Mouse (Mus musculus): ENCODE measurements at regions not wholly inside any gene's neighbourhood (a gene's known extent, or its start where the extent isn't known, plus 50 kb on each side); places are given as distances from the start of the nearest gene placed in this dataset.

- TF ChIP-seq CTCF (IDR thresholded peaks at IDR 0.05; ENCODE audit: control insufficient read depth, insufficient read depth, insufficient read length) = no peak
- TF ChIP-seq CEBPB (IDR thresholded peaks at IDR 0.05; ENCODE audit: low read depth) = no peak
- TF ChIP-seq USF1 (IDR thresholded peaks at IDR 0.05; ENCODE audit: low read depth) = no peak
- TF ChIP-seq MYOD1 (IDR thresholded peaks at IDR 0.05; ENCODE audit: control insufficient read depth, insufficient read length, low read depth) = no peak
- TF ChIP-seq MAX (IDR thresholded peaks at IDR 0.05) = no peak
- TF ChIP-seq MYOG (IDR thresholded peaks at IDR 0.05; ENCODE audit: control insufficient read depth, extremely low read depth, insufficient read length) = no peak
- TF ChIP-seq FOSL1 (IDR thresholded peaks at IDR 0.05; ENCODE audit: insufficient read depth, low read length, poor library complexity, severe bottlenecking) = no peak
Measured at GRCm38 (mm10) chr2:77356798-77357197, 76.4 kb upstream of the Sestd1 start.

All from C2C12 (cell line).